Mouse (Mus musculus): ENCODE measurements around the gene Emb.
"Not testable (repeated sequence)": the region's sequence is repeated elsewhere in the genome, so short reads cannot be mapped to it uniquely, and the experiment has no call there.

Gene Emb

DNA sequence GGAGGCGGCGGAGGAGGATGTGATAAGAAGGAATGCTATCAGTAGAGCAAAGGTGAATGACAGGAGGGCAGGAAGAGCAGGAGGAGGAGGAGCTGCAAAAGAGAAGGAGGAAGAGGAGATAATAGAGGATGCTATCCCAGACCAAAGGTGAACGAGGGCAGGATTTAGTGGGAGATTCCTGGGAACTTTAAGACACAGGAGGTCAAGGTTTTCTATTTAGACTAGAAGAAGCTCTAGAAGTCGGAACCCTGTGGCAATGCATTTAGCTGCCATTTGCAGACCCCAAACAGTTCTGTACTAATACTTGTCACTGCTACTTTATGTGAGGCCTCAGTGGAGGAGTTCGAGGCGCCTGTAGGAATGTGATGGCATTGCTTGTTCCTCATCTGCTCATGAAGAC, at the start of gene Emb:
Gene Emb, plus strand, starts transcription at position 301 of the 400 bp plus-strand sequence.
- DNase-seq (ENCODE audit: low read depth in 2 of 2, low spot score in 2 of 2), result no peak

DNA sequence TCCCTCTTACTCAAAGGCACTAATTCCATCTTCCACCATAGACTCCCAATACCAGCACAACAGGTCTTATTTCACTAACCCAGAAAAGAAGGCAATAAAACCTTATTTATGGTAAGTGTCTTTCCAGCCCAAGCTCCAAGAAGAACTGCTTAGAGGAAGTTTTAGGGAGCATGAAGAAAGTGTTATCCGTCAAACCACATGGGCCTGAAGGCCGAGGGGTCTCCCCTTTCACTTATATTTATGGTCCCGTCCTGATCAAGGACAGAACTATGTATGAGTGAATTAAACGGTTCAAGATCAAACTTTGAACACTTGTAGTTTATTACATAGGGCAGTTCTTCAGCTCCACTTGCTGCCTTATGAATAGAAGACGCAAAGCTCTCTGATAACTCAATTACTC, 44.4 kb upstream of the Emb start:
- DNase-seq (ENCODE audit: low read depth in 2 of 2, low spot score in 2 of 2), result no peak

- DNase-seq (ENCODE audit: low read depth in 2 of 2, low spot score in 2 of 2), result peak in 1 of 2 experiments; percentile 13
Observed at GRCm38 (mm10) chr13:117165071-117165470, 43.3 kb upstream of the Emb start.

DNA sequence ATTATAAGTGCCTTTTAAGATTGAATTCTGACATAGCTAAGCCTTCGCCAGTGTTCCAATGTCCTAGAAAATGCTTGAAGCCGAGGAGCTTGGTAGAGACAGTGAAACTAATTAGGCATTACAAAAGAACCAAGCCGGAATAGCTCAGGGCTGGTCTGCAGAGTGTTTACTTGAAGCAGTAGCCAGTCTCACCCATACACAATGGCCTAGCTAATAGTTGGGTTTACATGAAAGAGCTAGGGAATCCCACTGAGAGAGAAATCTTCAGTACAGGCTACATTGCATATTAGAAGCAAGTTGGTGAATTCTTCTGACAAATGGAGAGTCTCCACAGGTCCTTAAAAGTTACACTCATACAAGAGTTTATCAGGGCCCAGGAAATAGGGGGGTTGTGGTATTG, 27.4 kb upstream of the Emb start:
- not testable (repeated sequence) for DNase-seq (ENCODE audit: low read depth in 2 of 2, low spot score in 2 of 2)

GRCm38 (mm10) chr13:117183288-117183687, 25.0 kb upstream of the Emb start:
- DNase-seq (ENCODE audit: low read depth in 2 of 2, low spot score in 2 of 2), result no peak

DNA sequence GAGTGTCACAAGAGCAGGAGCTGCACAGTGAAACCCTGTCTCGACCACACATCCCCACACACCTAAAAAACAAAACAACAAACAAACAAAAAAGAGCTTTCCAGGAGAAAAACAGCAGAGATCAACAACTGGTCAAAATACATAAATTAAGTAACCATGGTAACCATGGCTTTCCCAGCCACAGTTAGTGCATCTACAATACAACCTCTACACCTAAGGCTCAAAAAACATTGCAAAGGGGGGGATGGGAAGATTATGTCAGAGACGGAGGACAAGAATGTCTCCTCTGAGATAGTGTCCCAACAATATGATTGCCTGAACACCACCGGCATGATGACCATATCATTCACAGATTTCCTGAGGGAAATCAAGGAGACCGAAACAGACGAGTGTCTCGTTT, 23.0 kb upstream of the Emb start:
- no peak for DNase-seq (ENCODE audit: low read depth in 2 of 2, low spot score in 2 of 2)

- no peak for DNase-seq (ENCODE audit: low read depth in 2 of 2, low spot score in 2 of 2)
Observed at GRCm38 (mm10) chr13:117192161-117192560, 16.2 kb upstream of the Emb start.

GRCm38 (mm10) chr13:117193422-117193983, 14.8 kb upstream of the Emb start:
- DNase-seq (ENCODE audit: low read depth in 2 of 2, low spot score in 2 of 2), result no peak

DNA sequence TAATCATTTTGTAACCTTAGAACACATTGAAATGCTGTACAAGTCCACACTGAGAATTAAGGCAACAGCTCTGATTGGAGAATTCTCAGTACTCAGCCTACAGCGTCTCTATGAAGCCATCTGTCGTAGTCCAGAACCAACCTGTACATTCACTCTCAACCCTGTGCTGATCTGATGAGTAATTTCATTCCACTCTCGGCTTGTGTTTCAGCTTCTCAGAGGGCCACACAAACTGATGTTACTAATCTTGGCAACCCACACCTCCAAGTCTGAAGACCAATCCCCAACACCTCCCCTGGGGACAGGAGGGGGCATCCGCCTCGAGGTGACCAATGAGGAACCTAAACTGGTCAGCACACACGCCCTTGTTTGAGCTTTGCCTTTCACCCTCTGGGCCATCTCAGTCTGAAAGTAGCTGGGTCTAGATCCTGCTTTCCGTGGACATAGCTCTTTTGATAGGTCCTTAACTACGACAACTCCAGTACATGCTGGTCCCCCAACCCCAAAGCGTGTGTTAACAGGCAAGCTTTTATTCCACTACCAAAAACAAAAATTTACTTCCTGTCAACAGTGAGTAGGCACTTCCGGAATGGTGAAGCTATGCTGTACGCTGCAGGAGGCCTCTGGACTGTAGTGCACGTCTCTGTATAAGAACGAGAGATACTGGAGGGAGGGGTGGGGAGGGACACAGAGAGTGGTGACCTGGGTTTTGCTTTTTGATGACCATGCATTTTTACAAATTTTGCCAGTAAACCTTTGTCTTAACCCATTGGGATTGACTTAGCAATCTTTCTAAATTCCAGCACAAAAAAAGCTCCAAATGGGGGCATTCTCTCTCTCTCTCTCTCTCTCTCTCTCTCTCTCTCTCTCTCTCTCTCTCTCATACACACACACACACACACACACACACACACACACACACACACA, 12.5 kb upstream of the Emb start:
- peak in 1 of 2 experiments; percentile 37 for DNase-seq (ENCODE audit: low read depth in 2 of 2, low spot score in 2 of 2)

DNA sequence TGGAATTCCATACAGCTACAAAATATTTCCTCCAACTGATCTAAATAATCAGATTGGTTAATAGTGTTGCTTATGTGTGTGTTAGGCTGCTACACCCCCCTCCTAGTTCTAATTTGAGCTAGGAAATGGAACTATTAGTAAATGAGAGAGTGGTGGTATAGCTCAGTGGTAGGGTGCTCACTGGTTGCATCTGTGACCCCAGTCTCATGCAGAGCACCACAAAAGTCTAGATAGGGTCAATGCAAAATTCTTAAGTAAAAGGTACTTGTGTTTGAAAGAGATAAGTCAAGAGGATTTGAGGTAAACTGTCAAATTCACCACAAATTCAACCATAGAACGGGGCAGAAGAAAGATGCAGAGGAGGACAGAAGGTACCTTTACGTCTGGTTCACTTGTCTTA, 10.7 kb upstream of the Emb start:
- no peak for DNase-seq (ENCODE audit: low read depth in 2 of 2, low spot score in 2 of 2)

DNA sequence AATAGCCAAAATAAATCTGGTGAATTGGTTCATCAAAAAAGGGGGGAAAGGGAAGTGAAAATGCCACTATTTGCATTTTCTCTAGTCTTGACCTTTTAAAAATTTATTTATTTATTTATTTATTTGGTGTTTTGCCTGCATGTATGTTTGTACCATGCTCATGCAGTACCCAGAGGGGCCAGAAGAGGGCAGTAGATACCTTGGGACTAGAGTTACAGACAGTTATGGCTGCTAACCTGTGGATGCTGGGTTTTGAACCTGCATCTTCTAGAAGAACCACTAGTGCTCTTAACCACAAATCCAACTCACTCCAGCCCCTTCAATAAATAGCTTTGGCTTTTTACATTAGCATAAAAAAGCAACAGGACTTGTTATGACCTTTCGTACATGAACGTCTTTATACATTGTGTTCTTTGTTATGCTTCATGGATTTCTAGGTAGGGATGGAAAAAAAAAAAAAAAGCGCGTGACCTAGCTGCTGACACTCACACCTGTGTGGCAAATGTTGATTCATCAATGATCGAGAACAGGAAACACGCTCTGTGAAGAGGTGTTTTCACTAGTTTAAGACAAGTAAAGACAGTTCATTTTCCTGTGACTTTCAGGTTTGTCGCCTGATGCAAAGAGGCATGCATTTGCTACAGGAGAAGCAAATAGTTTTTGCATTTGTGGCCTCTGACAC, 9.8 kb upstream of the Emb start:
- peak; percentile 89 to 93 for DNase-seq (ENCODE audit: low read depth in 2 of 2, low spot score in 2 of 2)

GRCm38 (mm10) chr13:117202755-117203471, 5.4 kb upstream of the Emb start:
- peak; percentile 40 to 56 for DNase-seq (ENCODE audit: low read depth in 2 of 2, low spot score in 2 of 2)

- DNase-seq (ENCODE audit: low read depth in 2 of 2, low spot score in 2 of 2), result no peak
Observed at GRCm38 (mm10) chr13:117204685-117205084, 3.7 kb upstream of the Emb start.

- no peak for DNase-seq (ENCODE audit: low read depth in 2 of 2, low spot score in 2 of 2)
Observed at GRCm38 (mm10) chr13:117206066-117206465, 2.3 kb upstream of the Emb start.

DNA sequence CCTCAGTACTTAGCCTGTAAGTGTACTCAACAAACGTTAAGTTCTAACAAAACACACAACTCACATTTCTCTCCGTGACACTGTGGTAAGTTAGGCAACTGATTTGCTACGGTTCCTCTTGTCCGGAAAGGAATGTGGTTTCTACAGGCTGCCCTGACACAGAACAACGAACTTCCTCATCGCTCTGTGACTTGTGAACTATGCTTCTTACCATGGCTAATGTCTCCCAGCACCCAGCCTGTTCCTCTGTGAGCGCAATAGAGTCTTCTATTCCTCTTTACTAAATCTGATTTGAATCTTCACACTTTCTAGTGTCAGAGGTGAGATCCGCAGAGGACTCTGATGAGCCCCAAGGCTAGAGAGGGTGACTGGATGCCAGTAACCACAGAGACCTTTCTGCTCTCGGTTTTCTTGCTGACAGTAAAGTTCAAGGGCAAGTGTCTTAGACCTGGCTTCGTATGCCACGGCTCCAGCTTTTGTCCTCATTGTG, 3.1 kb downstream of the Emb start:
- DNase-seq (ENCODE audit: low read depth in 2 of 2, low spot score in 2 of 2), result peak; percentile 50 to 55

- DNase-seq (ENCODE audit: low read depth in 2 of 2, low spot score in 2 of 2), result no peak
Observed at GRCm38 (mm10) chr13:117215481-117215880, 7.1 kb downstream of the Emb start.

DNA sequence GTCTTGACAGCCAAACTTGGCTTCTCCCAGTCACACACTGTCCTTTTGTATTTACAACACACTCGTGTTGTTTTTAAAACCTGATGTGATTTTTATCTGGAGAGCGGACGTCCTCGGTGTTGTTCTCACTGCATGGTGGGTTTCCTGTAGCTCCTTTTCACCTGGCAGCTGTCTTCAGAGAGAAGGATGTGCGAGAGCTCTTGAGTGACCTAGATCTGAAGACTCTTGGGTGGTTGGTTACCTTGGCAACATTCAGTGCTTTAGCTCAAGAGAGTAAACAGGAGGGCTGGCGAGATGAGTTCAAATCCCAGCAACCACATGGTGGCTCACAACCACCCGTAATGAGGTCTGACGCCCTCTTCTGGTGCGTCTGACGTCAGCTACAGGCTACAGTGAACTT, 7.8 kb downstream of the Emb start:
- peak; percentile 73 to 77 for DNase-seq (ENCODE audit: low read depth in 2 of 2, low spot score in 2 of 2)

GRCm38 (mm10) chr13:117216752-117217363, 8.5 kb downstream of the Emb start:
- no peak for DNase-seq (ENCODE audit: low read depth in 2 of 2, low spot score in 2 of 2)

DNA sequence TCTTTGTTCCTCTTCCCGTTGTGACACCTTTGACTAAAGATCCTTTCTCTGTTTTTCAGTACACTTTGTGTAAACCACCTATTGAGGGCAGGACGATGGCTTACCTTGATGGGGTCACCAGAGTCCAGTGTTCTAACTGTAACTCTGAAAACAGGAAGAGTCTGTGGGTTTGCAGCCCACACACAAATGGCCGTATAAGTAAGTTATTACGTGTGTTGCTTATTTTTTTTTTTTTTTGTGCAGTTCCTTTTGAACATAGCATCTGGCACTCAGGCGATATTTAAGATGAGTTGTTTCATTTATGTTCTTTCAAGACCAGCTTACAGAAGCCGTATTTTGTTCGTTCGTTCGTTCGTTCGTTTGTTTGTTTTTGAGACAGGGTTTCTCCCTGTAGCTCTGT, 9.3 kb downstream of the Emb start:
- DNase-seq (ENCODE audit: low read depth in 2 of 2, low spot score in 2 of 2), result peak in 1 of 2 experiments; percentile 52

- DNase-seq (ENCODE audit: low read depth in 2 of 2, low spot score in 2 of 2), result peak; percentile 54 to 70
Observed at GRCm38 (mm10) chr13:117218092-117218491, 9.8 kb downstream of the Emb start.

All from CD8-positive naive resting alpha-beta T cell, adult 2 months (primary cell).